Mouse (Mus musculus) lung, adult 2 months (tissue): ENCODE measurements around the gene Selenon. TPM values are rescaled to one million over a fixed set of nuclear protein-coding genes. Genes with fewer than 3 reads are reported as not detected.
"Not testable (repeated sequence)": the region's sequence is repeated elsewhere in the genome, so short reads cannot be mapped to it uniquely, and the experiment has no call there.

Source experiments
- DNase-seq: peaks from one replicate; pipeline ENCODE4 v3.0.0; 2022
- H3K4me1 ChIP-seq: fragments of 200-500 bp; 2 replicates; pipeline ENCODE4 v1.6.1; 2011; ENCODE audit warnings: low read length; ENCODE audit not compliant: control insufficient read depth, insufficient read depth
- H3K4me3 ChIP-seq: fragments of 200-500 bp; replicated peaks from 2 replicates; pipeline ENCODE3; 2011; ENCODE audit warnings: low read depth, mild to moderate bottlenecking, control low read depth, low read length; ENCODE audit errors: extremely low read depth
- CTCF ChIP-seq: fragments of 200-500 bp; IDR thresholded peaks from 2 replicates; pipeline ENCODE4 v1.5.1; 2011; ENCODE audit warnings: mild to moderate bottlenecking, low read length, control low read depth; ENCODE audit not compliant: insufficient read depth
- POLR2A ChIP-seq: fragments of 200-500 bp; IDR thresholded peaks from 2 replicates; pipeline ENCODE4 v1.6.1; 2011; ENCODE audit warnings: low read depth, mild to moderate bottlenecking, control low read depth, low read length, borderline replicate concordance; ENCODE audit errors: extremely low read depth
- WGBS: fragments of 180-500 bp; shearing (Covaris S2); methylation state at CpG from one replicate; pipeline ENCODE4 v1.1.7; 2018; 5-methylcytosine and 5-hydroxymethylcytosine counted together
- polyA plus RNA-seq: library from polyadenylated mRNA; depleted of rRNA; stranded (reverse); fragments of >200 nt; gene quantifications from 2 replicates; pipeline ENCODE4 v1.2.3, GENCODE M21; 2012

Selenon gene
- polyA plus RNA-seq, 1 experiment, result 36.2 TPM

- peaks cover 5% of the 10 kb centered on the region for H3K4me1 ChIP-seq
- WGBS, result 94% methylated on average over 6 of the region's 6 CpGs
- no peak for DNase-seq
- no peak overlapping the region for H3K4me3 ChIP-seq
- TF ChIP-seq CTCF, result no peak
- no peak for TF ChIP-seq POLR2A
Observed at GRCm38 (mm10) chr4:134501095-134501494, 50.9 kb downstream of the Selenon start.

GRCm38 (mm10) chr4:134498983-134499382 is 53.0 kb downstream of the Selenon start:
- not testable (repeated sequence) for DNase-seq, H3K4me3 ChIP-seq
- peaks cover 21% of the 10 kb centered on the region for H3K4me1 ChIP-seq
- 62% methylated on average over 6 of the region's 6 CpGs for WGBS

GRCm38 (mm10) chr4:134497986-134498731 is 53.8 kb downstream of the Selenon start:
- TF ChIP-seq POLR2A (no peak), CTCF (no peak)
- H3K4me1 ChIP-seq, result peaks cover 21% of the 10 kb centered on the region
- peak overlapping the region; percentile 11 for H3K4me3 ChIP-seq
- 63% methylated on average over 12 of the region's 12 CpGs for WGBS
- no peak for DNase-seq

GRCm38 (mm10) chr4:134497223-134497622 is 54.7 kb downstream of the Selenon start:
- H3K4me1 ChIP-seq, result peaks cover 21% of the 10 kb centered on the region
- no peak for TF ChIP-seq CTCF
- no peak; the same call in 1 of the 2 replicates for TF ChIP-seq POLR2A
- 3% methylated on average over 6 of the region's 6 CpGs for WGBS
- DNase-seq, result no peak
- peak overlapping the region; percentile 86 for H3K4me3 ChIP-seq

GRCm38 (mm10) chr4:134496595-134497210 is 55.3 kb downstream of the Selenon start, which contains the start of gene Paqr7:
TSS of gene Paqr7 (plus strand) at chr4:134496697.
- Histone ChIP-seq H3K4me3 (peak within 1 kb of the TSS; percentile 86), H3K4me1 (peaks cover 21% of the 10 kb centered on the region)
- peak; percentile 87 for DNase-seq
- 1% methylated on average over 35 of the region's 35 CpGs for WGBS
- TF ChIP-seq POLR2A (peak; percentile 83), CTCF (no peak)

GRCm38 (mm10) chr4:134495546-134495923 is 56.4 kb downstream of the Selenon start:
- Histone ChIP-seq H3K4me1 (peaks cover 21% of the 10 kb centered on the region), H3K4me3 (no peak overlapping the region)
- DNase-seq, result no peak
- 39% methylated on average over 5 of the region's 5 CpGs for WGBS
- TF ChIP-seq CTCF, result no peak
- no peak for TF ChIP-seq POLR2A

- peaks cover 21% of the 10 kb centered on the region for H3K4me1 ChIP-seq
- DNase-seq, result no peak
Observed at GRCm38 (mm10) chr4:134494780-134495545, 57.0 kb downstream of the Selenon start.

GRCm38 (mm10) chr4:134494161-134494560 is 57.8 kb downstream of the Selenon start:
- peaks cover 23% of the 10 kb centered on the region for H3K4me1 ChIP-seq
- 98% methylated on average over 6 of the region's 6 CpGs for WGBS
- DNase-seq, H3K4me3 ChIP-seq: not testable (repeated sequence)

More at GRCm38 (mm10) chr4:134494780-134495545, 57.0 kb downstream of the Selenon start:
- WGBS, result 25% methylated on average over 16 of the region's 16 CpGs
- H3K4me3 ChIP-seq, result no peak overlapping the region
- TF ChIP-seq CTCF (no peak), POLR2A (no peak)

GRCm38 (mm10) chr4:134491716-134492115 is 60.2 kb downstream of the Selenon start:
- TF ChIP-seq CTCF (no peak), POLR2A (no peak)
- WGBS, result 44% methylated on average over 6 of the region's 6 CpGs
- no peak for DNase-seq
- H3K4me1 ChIP-seq, result peaks cover 23% of the 10 kb centered on the region
- H3K4me3 ChIP-seq, result no peak overlapping the region
